Mouse (Mus musculus) megakaryocyte, embryonic 14.5 days (primary cell): ENCODE measurements around the gene Mesd. TPM values are rescaled to one million over a fixed set of nuclear protein-coding genes. Genes with fewer than 3 reads are reported as not detected.
A peak's percentile ranks its signal among the peaks of the same experiment; 100 is the strongest.

ENCODE experiments used
- H3K27me3 ChIP-seq: replicated peaks from 2 replicates; pipeline ENCODE3; 2012; ENCODE audit warnings: inconsistent platforms
- H3K36me3 ChIP-seq: replicated peaks from 2 replicates; pipeline ENCODE3; 2012; ENCODE audit warnings: low read length, inconsistent platforms, mixed read lengths
- H3K4me1 ChIP-seq: 2 replicates; pipeline ENCODE4 v1.6.1; 2012; ENCODE audit warnings: inconsistent platforms
- H3K4me3 ChIP-seq: replicated peaks from 2 replicates; pipeline ENCODE3; 2012; ENCODE audit warnings: moderate library complexity, mild to moderate bottlenecking, inconsistent platforms
- H3K9me3 ChIP-seq: 2 replicates; pipeline ENCODE4 v1.6.1; 2012; ENCODE audit warnings: inconsistent platforms
- FLI1 ChIP-seq: IDR thresholded peaks from 2 replicates; pipeline ENCODE4 v1.6.1; 2012; ENCODE audit warnings: low read length, inconsistent platforms, mixed read lengths
- GATA1 ChIP-seq: IDR thresholded peaks from 3 replicates; pipeline ENCODE4 v1.6.1; 2012; ENCODE audit warnings: mixed read lengths, low read length, inconsistent platforms, borderline replicate concordance
- polyA plus RNA-seq: library from polyadenylated mRNA; stranded (reverse); fragments of >175 nt; gene quantifications from 2 replicates; pipeline ENCODE4 v1.2.3, GENCODE M21; 2012; ENCODE audit warnings: low replicate concordance; ENCODE audit not compliant: insufficient read depth

The Mesd gene
- polyA plus RNA-seq, 1 experiment: 34.7 TPM

GRCm38 (mm10) chr7:83891433-83892332 is 7.4 kb downstream of the Mesd start:
- no peaks in the 10 kb centered on the region for H3K9me3 ChIP-seq
- H3K36me3 ChIP-seq: peaks cover 27% of the 10 kb centered on the region
- TF ChIP-seq FLI1 (no peak), GATA1 (no peak)
- H3K4me3 ChIP-seq: peak overlapping the region; percentile 97
- H3K27me3 ChIP-seq: no peaks in the 10 kb centered on the region
- H3K4me1 ChIP-seq: peaks cover 62% of the 10 kb centered on the region

- Histone ChIP-seq H3K27me3 (no peaks in the 10 kb centered on the region), H3K4me3 (peak overlapping the region; percentile 97), H3K9me3 (no peaks in the 10 kb centered on the region), H3K36me3 (peaks cover 27% of the 10 kb centered on the region), H3K4me1 (peaks cover 58% of the 10 kb centered on the region)
- TF ChIP-seq GATA1: no peak
- TF ChIP-seq FLI1: no peak
Measured at GRCm38 (mm10) chr7:83892333-83892669, 8.0 kb downstream of the Mesd start.

GRCm38 (mm10) chr7:83894348-83894747 is 10.1 kb downstream of the Mesd start:
- Histone ChIP-seq H3K4me3 (no peak overlapping the region), H3K9me3 (no peaks in the 10 kb centered on the region), H3K27me3 (no peaks in the 10 kb centered on the region), H3K4me1 (peaks cover 65% of the 10 kb centered on the region), H3K36me3 (peaks cover 47% of the 10 kb centered on the region)
- TF ChIP-seq FLI1 (no peak), GATA1 (no peak)

- Histone ChIP-seq H3K36me3 (peaks cover 65% of the 10 kb centered on the region), H3K4me3 (peak overlapping the region; percentile 42), H3K4me1 (peaks cover 62% of the 10 kb centered on the region), H3K27me3 (no peaks in the 10 kb centered on the region), H3K9me3 (no peaks in the 10 kb centered on the region)
- TF ChIP-seq GATA1 (no peak), FLI1 (no peak)
Measured at GRCm38 (mm10) chr7:83896077-83896740, 11.9 kb downstream of the Mesd start.

GRCm38 (mm10) chr7:83898267-83898666 is 14.0 kb downstream of the Mesd start:
- Histone ChIP-seq H3K4me1 (peaks cover 59% of the 10 kb centered on the region), H3K36me3 (peaks cover 79% of the 10 kb centered on the region), H3K9me3 (0 out of 2 replicates have a peak, but pooled peaks cover 3% of the 10 kb centered on the region), H3K27me3 (no peaks in the 10 kb centered on the region), H3K4me3 (no peak overlapping the region)
- TF ChIP-seq FLI1 (no peak), GATA1 (no peak)

GRCm38 (mm10) chr7:83900519-83900918 is 16.3 kb downstream of the Mesd start:
- Histone ChIP-seq H3K36me3 (peaks cover 67% of the 10 kb centered on the region), H3K4me3 (no peak overlapping the region), H3K9me3 (0 out of 2 replicates have a peak, but pooled peaks cover 3% of the 10 kb centered on the region), H3K4me1 (peaks cover 54% of the 10 kb centered on the region), H3K27me3 (no peaks in the 10 kb centered on the region)
- no peak for TF ChIP-seq FLI1
- no peak for TF ChIP-seq GATA1

GRCm38 (mm10) chr7:83901425-83901824 is 17.2 kb downstream of the Mesd start:
- Histone ChIP-seq H3K27me3 (no peaks in the 10 kb centered on the region), H3K36me3 (peaks cover 58% of the 10 kb centered on the region), H3K4me3 (no peak overlapping the region), H3K9me3 (0 out of 2 replicates have a peak, but pooled peaks cover 5% of the 10 kb centered on the region), H3K4me1 (peaks cover 52% of the 10 kb centered on the region)
- no peak for TF ChIP-seq FLI1
- no peak for TF ChIP-seq GATA1

GRCm38 (mm10) chr7:83902296-83903145 is 18.3 kb downstream of the Mesd start:
- Histone ChIP-seq H3K36me3 (peaks cover 50% of the 10 kb centered on the region), H3K4me1 (peaks cover 44% of the 10 kb centered on the region), H3K9me3 (0 out of 2 replicates have a peak, but pooled peaks cover 5% of the 10 kb centered on the region), H3K27me3 (no peaks in the 10 kb centered on the region), H3K4me3 (no peak overlapping the region)
- no peak for TF ChIP-seq GATA1
- TF ChIP-seq FLI1: no peak

- Histone ChIP-seq H3K4me1 (peaks cover 31% of the 10 kb centered on the region), H3K4me3 (peak overlapping the region; percentile 17), H3K9me3 (0 out of 2 replicates have a peak, but pooled peaks cover 5% of the 10 kb centered on the region), H3K36me3 (peaks cover 27% of the 10 kb centered on the region), H3K27me3 (no peaks in the 10 kb centered on the region)
- no peak for TF ChIP-seq FLI1
- TF ChIP-seq GATA1: no peak
Measured at GRCm38 (mm10) chr7:83904831-83905230, 20.6 kb downstream of the Mesd start.
